Mouse (Mus musculus) inflammation-experienced regulatory T-cells, adult 6 months (primary cell): ENCODE measurements around the gene 2510002D24Rik. TPM values are rescaled to one million over a fixed set of nuclear protein-coding genes. Genes with fewer than 3 reads are reported as not detected.
"Not testable (repeated sequence)": the region's sequence is repeated elsewhere in the genome, so short reads cannot be mapped to it uniquely, and the experiment has no call there.

Source experiments
- ATAC-seq: one replicate; pipeline ENCODE4 v1.8.0; 2017
- polyA plus RNA-seq, 3 experiments: library from polyadenylated mRNA; unstranded; fragments of 100-300 nt; shearing (Covaris generic); gene quantifications; one replicate each; pipeline ENCODE4 v1.2.1; 2017

2510002D24Rik gene
- polyA plus RNA-seq, 3 experiments from 2014 or later, result 69.8 to 105 (median 79.3) TPM

- ATAC-seq, result not testable (repeated sequence)
Observed at GRCm38 (mm10) chr16:18849521-18850190, 13.3 kb downstream of the 2510002D24Rik start.

GRCm38 (mm10) chr16:18858551-18858950 is 22.2 kb downstream of the 2510002D24Rik start:
- ATAC-seq, result peak; percentile 48

GRCm38 (mm10) chr16:18860186-18860585 is 23.8 kb downstream of the 2510002D24Rik start:
- ATAC-seq, result no peak

GRCm38 (mm10) chr16:18870495-18870894 is 34.1 kb downstream of the 2510002D24Rik start:
- ATAC-seq, result not testable (repeated sequence)

GRCm38 (mm10) chr16:18876091-18876441 is 39.7 kb downstream of the 2510002D24Rik start:
- ATAC-seq, result no peak

- ATAC-seq, result peak; percentile 74
Observed at GRCm38 (mm10) chr16:18876442-18877308, 40.3 kb downstream of the 2510002D24Rik start, which contains the start of the genes Mrpl40 and Hira. Mrpl40 (minus strand) TSS chr16:18876862. Hira (plus strand) TSS chr16:18877037.

GRCm38 (mm10) chr16:18877386-18878090 is 41.2 kb downstream of the 2510002D24Rik start:
- ATAC-seq, result peak; percentile 37

- peak; percentile 5 for ATAC-seq
Observed at GRCm38 (mm10) chr16:18878091-18878720, 41.8 kb downstream of the 2510002D24Rik start.

GRCm38 (mm10) chr16:18884044-18884443 is 47.7 kb downstream of the 2510002D24Rik start:
- no peak for ATAC-seq

Other genes with a start within 250 kb of the 2510002D24Rik start
- not detected for gene Tbx1, start 245.9 kb upstream of the 2510002D24Rik start, polyA plus RNA-seq
- not detected for gene Gp1bb, start 214.2 kb upstream of the 2510002D24Rik start, polyA plus RNA-seq
- gene Gm49601, start 210.2 kb upstream of the 2510002D24Rik start, polyA plus RNA-seq, result not detected
- under 1 TPM; 0.72 to 0.78 (median 0.77) TPM for gene Sept5, start 206.6 kb upstream of the 2510002D24Rik start, polyA plus RNA-seq
- not detected for gene Cldn5, start 59.7 kb upstream of the 2510002D24Rik start, polyA plus RNA-seq
- gene Ufd1, start 24.8 kb upstream of the 2510002D24Rik start, polyA plus RNA-seq, result 100 to 1,000 TPM; 119 to 181 (median 138) TPM
- 10 to 100 TPM in 1 of 3 experiments, 1 to 10 TPM in 2; 4.4 to 32.2 (median 6.3) TPM for gene Cdc45, start 24.6 kb upstream of the 2510002D24Rik start, polyA plus RNA-seq
- not detected for gene Gm28539, start within 50 bp of the 2510002D24Rik start, polyA plus RNA-seq
- 100 to 1,000 TPM in 1 of 3 experiments, 10 to 100 TPM in 2; 83.3 to 106 (median 88.3) TPM for gene Mrpl40, start 40.3 kb downstream of the 2510002D24Rik start, polyA plus RNA-seq
- 10 to 100 TPM in 2 of 3 experiments, 1 to 10 TPM in 1; 7.9 to 10.8 (median 10.4) TPM for gene Hira, start 40.5 kb downstream of the 2510002D24Rik start, polyA plus RNA-seq